Mouse (Mus musculus): Measurements from ENCODE around the gene Nrcam. TPM values are rescaled to one million over a fixed set of nuclear protein-coding genes. Genes with fewer than 3 reads are reported as not detected.

Nrcam gene
- total and polyA plus RNA-seq, 3 experiments, result 0.16 to 0.23 (median 0.20) TPM

- H3K27ac ChIP-seq, result no peak overlapping the region
- H3K4me3 ChIP-seq, result no peak overlapping the region
- H3K27me3 ChIP-seq (ENCODE audit: control insufficient read depth, insufficient read depth, low read length), result no peaks in the 10 kb centered on the region
- no peak for TF ChIP-seq CTCF (IDR thresholded peaks at IDR 0.05)
- no peak for TF ChIP-seq POLR2A (IDR thresholded peaks at IDR 0.05; ENCODE audit: insufficient read depth, low read depth, low read length)
- no peak for TF ChIP-seq EP300 (IDR thresholded peaks at IDR 0.05; ENCODE audit: insufficient read depth, low read depth, low read length)
- no peaks in the 10 kb centered on the region for H3K4me1 ChIP-seq (ENCODE audit: control insufficient read depth, insufficient read depth, low read length)
- no peak for DNase-seq
- H3K9ac ChIP-seq (ENCODE audit: low read depth, low read length), result no peak overlapping the region
- no peaks in the 10 kb centered on the region for H3K79me2 ChIP-seq (replicated peaks; ENCODE audit: control insufficient read depth, insufficient read depth, low read length)
- 69% methylated on average over 5 of the region's 5 CpGs for WGBS
- H3K36me3 ChIP-seq (ENCODE audit: control insufficient read depth, insufficient read depth, low read length), result no peaks in the 10 kb centered on the region
- intact Hi-C loops (cut with DNase I), result no loop called here
Measured at GRCm38 (mm10) chr12:44498872-44499271, 170.2 kb downstream of the Nrcam start.

DNA sequence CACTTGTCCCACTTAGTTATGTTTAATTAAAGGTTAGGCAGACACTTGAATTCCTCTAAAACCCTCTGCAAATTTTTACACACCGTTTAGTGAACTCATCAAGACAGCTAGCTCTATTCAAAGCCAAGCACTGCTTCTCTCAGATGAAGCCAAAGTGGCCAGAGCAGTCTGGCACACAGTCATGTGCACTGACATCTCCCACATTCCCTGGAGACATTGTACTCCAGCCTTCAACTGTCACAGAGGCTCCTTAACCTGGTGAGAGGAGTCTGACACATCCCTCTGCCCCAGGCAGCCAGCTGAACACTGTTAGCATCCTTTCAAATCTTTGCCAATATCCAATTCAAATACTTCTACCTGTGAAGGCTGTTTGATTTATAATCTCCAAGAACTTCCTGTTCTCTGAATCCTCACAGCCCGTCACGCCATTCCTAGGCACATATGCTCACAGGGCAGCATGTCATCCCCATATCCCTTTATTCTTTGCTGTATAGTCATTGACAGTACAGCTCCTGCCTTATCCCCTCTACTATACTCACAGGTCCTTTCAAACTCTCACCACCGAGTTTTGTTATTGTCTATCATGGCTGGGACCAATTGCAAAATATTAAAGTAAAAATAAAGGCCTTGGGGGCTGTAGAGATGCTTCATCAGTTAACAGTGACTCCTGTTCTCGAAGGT is 173.3 kb downstream of the Nrcam start:
- no peak for TF ChIP-seq EP300 (IDR thresholded peaks at IDR 0.05; ENCODE audit: insufficient read depth, low read depth, low read length)
- no peak for TF ChIP-seq POLR2A (IDR thresholded peaks at IDR 0.05; ENCODE audit: insufficient read depth, low read depth, low read length)
- no peak for TF ChIP-seq CTCF (IDR thresholded peaks at IDR 0.05)
- no peak overlapping the region for H3K27ac ChIP-seq
- H3K36me3 ChIP-seq (ENCODE audit: control insufficient read depth, insufficient read depth, low read length), result no peaks in the 10 kb centered on the region
- intact Hi-C loops (cut with DNase I), result no loop called here
- DNase-seq, result no peak
- H3K79me2 ChIP-seq (replicated peaks; ENCODE audit: control insufficient read depth, insufficient read depth, low read length), result no peaks in the 10 kb centered on the region
- no peak overlapping the region for H3K4me3 ChIP-seq
- H3K9ac ChIP-seq (ENCODE audit: low read depth, low read length), result no peak overlapping the region
- no peaks in the 10 kb centered on the region for H3K4me1 ChIP-seq (ENCODE audit: control insufficient read depth, insufficient read depth, low read length)
- H3K27me3 ChIP-seq (ENCODE audit: control insufficient read depth, insufficient read depth, low read length), result no peaks in the 10 kb centered on the region
- WGBS, result 59% methylated on average over 5 of the region's 5 CpGs

- Histone ChIP-seq H3K9ac (ENCODE audit: low read depth, low read length) (no peak overlapping the region), H3K4me3 (no peak overlapping the region), H3K79me2 (replicated peaks; ENCODE audit: control insufficient read depth, insufficient read depth, low read length) (no peaks in the 10 kb centered on the region), H3K27me3 (ENCODE audit: control insufficient read depth, insufficient read depth, low read length) (no peaks in the 10 kb centered on the region), H3K36me3 (ENCODE audit: control insufficient read depth, insufficient read depth, low read length) (no peaks in the 10 kb centered on the region), H3K4me1 (ENCODE audit: control insufficient read depth, insufficient read depth, low read length) (no peaks in the 10 kb centered on the region), H3K27ac (no peak overlapping the region)
- intact Hi-C loops (cut with DNase I), result no loop called here
- 74% methylated on average over 4 of the region's 4 CpGs for WGBS
- no peak for DNase-seq
- no peak for TF ChIP-seq POLR2A (IDR thresholded peaks at IDR 0.05; ENCODE audit: insufficient read depth, low read depth, low read length)
- TF ChIP-seq EP300 (IDR thresholded peaks at IDR 0.05; ENCODE audit: insufficient read depth, low read depth, low read length), result no peak
- TF ChIP-seq CTCF (IDR thresholded peaks at IDR 0.05), result no peak
Measured at GRCm38 (mm10) chr12:44503737-44504136, 175.1 kb downstream of the Nrcam start.

DNA sequence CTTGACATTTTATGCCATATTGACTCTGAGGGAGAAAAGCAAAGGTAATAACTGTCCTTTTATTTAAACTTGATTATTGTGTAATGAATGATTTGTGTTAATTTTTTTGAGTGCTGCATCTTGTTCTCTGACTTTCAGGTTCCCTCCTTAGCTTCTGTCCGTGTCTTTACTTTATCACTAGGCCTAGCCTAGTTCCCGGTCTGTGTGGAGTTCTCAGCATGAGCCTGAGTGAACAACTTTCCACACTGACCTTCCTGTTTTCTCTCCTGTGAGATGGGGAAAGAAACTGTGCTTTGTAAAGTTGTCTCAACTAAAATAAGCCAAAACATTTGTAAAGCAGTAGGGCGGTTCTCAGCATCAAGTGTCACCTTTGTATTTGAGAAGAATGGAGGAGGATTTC is 179.9 kb downstream of the Nrcam start:
- no peaks in the 10 kb centered on the region for H3K79me2 ChIP-seq (replicated peaks; ENCODE audit: control insufficient read depth, insufficient read depth, low read length)
- no peaks in the 10 kb centered on the region for H3K36me3 ChIP-seq (ENCODE audit: control insufficient read depth, insufficient read depth, low read length)
- TF ChIP-seq CTCF (IDR thresholded peaks at IDR 0.05) (no peak), POLR2A (IDR thresholded peaks at IDR 0.05; ENCODE audit: insufficient read depth, low read depth, low read length) (no peak), EP300 (IDR thresholded peaks at IDR 0.05; ENCODE audit: insufficient read depth, low read depth, low read length) (no peak)
- no peak for DNase-seq
- H3K4me3 ChIP-seq, result no peak overlapping the region
- no peaks in the 10 kb centered on the region for H3K4me1 ChIP-seq (ENCODE audit: control insufficient read depth, insufficient read depth, low read length)
- no peaks in the 10 kb centered on the region for H3K27me3 ChIP-seq (ENCODE audit: control insufficient read depth, insufficient read depth, low read length)
- intact Hi-C loops (cut with DNase I), result no loop called here
- WGBS, result 65% methylated on average over 3 of the region's 3 CpGs
- H3K9ac ChIP-seq (ENCODE audit: low read depth, low read length), result no peak overlapping the region
- no peak overlapping the region for H3K27ac ChIP-seq

GRCm38 (mm10) chr12:44509406-44510104 is 180.9 kb downstream of the Nrcam start:
- 56% methylated on average over 4 of the region's 4 CpGs for WGBS
- no peaks in the 10 kb centered on the region for H3K36me3 ChIP-seq (ENCODE audit: control insufficient read depth, insufficient read depth, low read length)
- intact Hi-C loops (cut with DNase I), result no loop called here
- H3K9ac ChIP-seq (ENCODE audit: low read depth, low read length), result no peak overlapping the region
- no peak overlapping the region for H3K4me3 ChIP-seq
- H3K27me3 ChIP-seq (ENCODE audit: control insufficient read depth, insufficient read depth, low read length), result no peaks in the 10 kb centered on the region
- no peak for TF ChIP-seq EP300 (IDR thresholded peaks at IDR 0.05; ENCODE audit: insufficient read depth, low read depth, low read length)
- no peak for TF ChIP-seq POLR2A (IDR thresholded peaks at IDR 0.05; ENCODE audit: insufficient read depth, low read depth, low read length)
- H3K4me1 ChIP-seq (ENCODE audit: control insufficient read depth, insufficient read depth, low read length), result no peaks in the 10 kb centered on the region
- DNase-seq, result no peak
- no peak overlapping the region for H3K27ac ChIP-seq
- H3K79me2 ChIP-seq (replicated peaks; ENCODE audit: control insufficient read depth, insufficient read depth, low read length), result no peaks in the 10 kb centered on the region

GRCm38 (mm10) chr12:44515066-44515465 is 186.4 kb downstream of the Nrcam start:
- Histone ChIP-seq H3K36me3 (ENCODE audit: control insufficient read depth, insufficient read depth, low read length) (no peaks in the 10 kb centered on the region), H3K4me3 (no peak overlapping the region), H3K27me3 (ENCODE audit: control insufficient read depth, insufficient read depth, low read length) (no peaks in the 10 kb centered on the region), H3K27ac (no peak overlapping the region), H3K9ac (ENCODE audit: low read depth, low read length) (no peak overlapping the region), H3K4me1 (ENCODE audit: control insufficient read depth, insufficient read depth, low read length) (no peaks in the 10 kb centered on the region), H3K79me2 (replicated peaks; ENCODE audit: control insufficient read depth, insufficient read depth, low read length) (no peaks in the 10 kb centered on the region)
- intact Hi-C loops (cut with DNase I), result no loop called here
- no peak for TF ChIP-seq CTCF (IDR thresholded peaks at IDR 0.05)
- TF ChIP-seq POLR2A (IDR thresholded peaks at IDR 0.05; ENCODE audit: insufficient read depth, low read depth, low read length), result no peak
- TF ChIP-seq EP300 (IDR thresholded peaks at IDR 0.05; ENCODE audit: insufficient read depth, low read depth, low read length), result no peak
- 57% methylated on average over 4 of the region's 4 CpGs for WGBS
- no peak for DNase-seq
